Mouse (Mus musculus): ENCODE measurements around the gene Ryr2.

Ryr2 gene

GRCm38 (mm10) chr13:11933334-11933733 lies 173.4 kb downstream of the Ryr2 start:
- DNase-seq, result no peak

GRCm38 (mm10) chr13:11928709-11929108 lies 178.0 kb downstream of the Ryr2 start:
- DNase-seq, result peak; percentile 63 to 69

- DNase-seq, result peak in 1 of 2 experiments; percentile 34
Observed at GRCm38 (mm10) chr13:11927727-11928126, 179.0 kb downstream of the Ryr2 start.

- DNase-seq, result peak; percentile 71 to 78
Observed at GRCm38 (mm10) chr13:11926720-11927500, 179.8 kb downstream of the Ryr2 start.

GRCm38 (mm10) chr13:11926215-11926614 lies 180.5 kb downstream of the Ryr2 start:
- DNase-seq, result peak; percentile 30 to 46

GRCm38 (mm10) chr13:11924732-11925131 lies 182.0 kb downstream of the Ryr2 start:
- peak; percentile 48 to 57 for DNase-seq

GRCm38 (mm10) chr13:11920495-11920894 lies 186.2 kb downstream of the Ryr2 start:
- DNase-seq, result peak; percentile 72 to 83

- DNase-seq, result no peak
Observed at GRCm38 (mm10) chr13:11919448-11919847, 187.3 kb downstream of the Ryr2 start.

GRCm38 (mm10) chr13:11915619-11916018 lies 191.1 kb downstream of the Ryr2 start:
- no peak for DNase-seq

- no peak for DNase-seq
Observed at GRCm38 (mm10) chr13:11914682-11915081, 192.1 kb downstream of the Ryr2 start.

- peak in 1 of 2 experiments; percentile 27 for DNase-seq
Observed at GRCm38 (mm10) chr13:11912208-11912607, 194.5 kb downstream of the Ryr2 start.

GRCm38 (mm10) chr13:11908123-11908522 lies 198.6 kb downstream of the Ryr2 start:
- DNase-seq, result no peak

GRCm38 (mm10) chr13:11905126-11905525 lies 201.6 kb downstream of the Ryr2 start:
- no peak for DNase-seq

GRCm38 (mm10) chr13:11903272-11903671 lies 203.5 kb downstream of the Ryr2 start:
- no peak for DNase-seq

GRCm38 (mm10) chr13:11902856-11903255 lies 203.9 kb downstream of the Ryr2 start:
- DNase-seq, result no peak

- DNase-seq, result no peak
Observed at GRCm38 (mm10) chr13:11900631-11901030, 206.1 kb downstream of the Ryr2 start.

GRCm38 (mm10) chr13:11895631-11896030 lies 211.1 kb downstream of the Ryr2 start:
- no peak for DNase-seq

GRCm38 (mm10) chr13:11891739-11892138 lies 215.0 kb downstream of the Ryr2 start:
- peak; percentile 73 to 78 for DNase-seq

- DNase-seq, result peak in 1 of 2 experiments; percentile 19
Observed at GRCm38 (mm10) chr13:11891115-11891514, 215.6 kb downstream of the Ryr2 start.

GRCm38 (mm10) chr13:11884175-11884574 lies 222.6 kb downstream of the Ryr2 start:
- DNase-seq, result no peak

GRCm38 (mm10) chr13:11882359-11882758 lies 224.4 kb downstream of the Ryr2 start:
- DNase-seq, result no peak

- peak; percentile 22 to 30 for DNase-seq
Observed at GRCm38 (mm10) chr13:11880503-11881227, 226.1 kb downstream of the Ryr2 start.

- no peak for DNase-seq
Observed at GRCm38 (mm10) chr13:11879037-11879436, 227.7 kb downstream of the Ryr2 start.

GRCm38 (mm10) chr13:11874852-11875251 lies 231.9 kb downstream of the Ryr2 start:
- DNase-seq, result peak; percentile 31 to 43
